Mouse (Mus musculus): ENCODE data around the gene Gja5. TPM values are rescaled to one million over a fixed set of nuclear protein-coding genes. Genes with fewer than 3 reads are reported as not detected.

Gja5 gene
- polyA plus RNA-seq, 1 experiment = 14.7 TPM

DNA sequence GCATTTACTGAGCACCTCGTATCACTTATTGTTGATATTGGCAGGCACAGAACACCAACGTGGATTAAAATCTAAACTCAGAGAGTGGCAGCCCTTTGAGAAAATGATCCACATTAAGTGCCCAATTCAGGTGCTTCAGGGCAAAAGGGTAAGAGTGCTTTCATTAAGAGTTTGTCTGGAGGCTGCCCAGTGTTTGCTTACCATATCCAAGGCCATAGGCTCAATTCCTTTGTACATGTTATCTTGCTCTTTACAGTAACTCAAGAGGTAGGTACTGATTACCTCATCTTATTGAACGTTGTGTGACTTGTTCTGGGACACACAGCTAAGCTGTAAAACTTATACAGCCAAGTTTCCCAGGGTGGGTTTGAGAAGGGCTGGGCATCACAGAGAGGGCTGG, 77.3 kb downstream of the Gja5 start:
- no peaks in the 10 kb centered on the region for H3K79me2 ChIP-seq (ENCODE audit: control insufficient read depth, insufficient read depth)
- TF ChIP-seq MYOD1 (IDR thresholded peaks at IDR 0.05; ENCODE audit: control insufficient read depth in 1 of 3, insufficient read length in 2 of 3, low read depth in 2 of 3) (no peak), SRF (IDR thresholded peaks at IDR 0.05; ENCODE audit: control insufficient read depth, insufficient read length, low read depth) (no peak), E2F4 (IDR thresholded peaks at IDR 0.05; ENCODE audit: insufficient read depth) (no peak), MYOG (IDR thresholded peaks at IDR 0.05; ENCODE audit: control insufficient read depth in 1 of 3, insufficient read depth in 1 of 3, insufficient read length in 2 of 3, low read depth in 2 of 3) (no peak), REST (IDR thresholded peaks at IDR 0.05; ENCODE audit: insufficient read depth, insufficient read length) (no peak), CEBPB (IDR thresholded peaks at IDR 0.05; ENCODE audit: insufficient read depth, poor library complexity, severe bottlenecking) (no peak), TCF3 (IDR thresholded peaks at IDR 0.05; ENCODE audit: insufficient read length, low read depth) (no peak), POLR2AphosphoS2 (IDR thresholded peaks at IDR 0.05; ENCODE audit: insufficient read length, low read depth) (no peak), USF1 (IDR thresholded peaks at IDR 0.05; ENCODE audit: low read depth) (no peak)
- no peak overlapping the region for H3ac ChIP-seq (ENCODE audit: control insufficient read depth, insufficient read length)
- no peak overlapping the region for H3K4me2 ChIP-seq (ENCODE audit: low read depth)
- H3K36me3 ChIP-seq (ENCODE audit: control insufficient read depth, insufficient read depth) = no peaks in the 10 kb centered on the region
- no peaks in the 10 kb centered on the region for H3K27me3 ChIP-seq (ENCODE audit: control insufficient read depth, insufficient read depth, insufficient read length)
- H3K4me3 ChIP-seq = no peak overlapping the region

DNA sequence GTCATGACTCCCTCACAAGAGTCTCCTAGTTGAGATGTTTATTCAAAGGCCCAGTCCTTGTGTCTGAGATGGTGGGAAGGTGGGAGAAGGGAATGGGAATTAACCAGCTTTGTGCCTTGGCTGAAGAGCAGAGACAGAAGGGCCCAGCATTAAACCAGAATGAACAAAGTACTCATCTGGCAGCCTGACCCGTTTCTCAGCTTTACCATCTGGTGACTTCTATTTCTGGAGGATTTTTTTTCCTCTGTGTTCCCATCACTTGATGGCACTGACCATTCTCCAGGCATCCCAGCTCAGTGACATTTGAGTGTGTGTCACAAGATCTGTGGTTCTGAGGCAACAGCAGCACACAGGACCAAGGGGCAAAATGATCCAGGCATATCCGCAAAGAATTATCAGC, 78.2 kb downstream of the Gja5 start:
- Histone ChIP-seq H3K79me2 (ENCODE audit: control insufficient read depth, insufficient read depth) (no peaks in the 10 kb centered on the region), H3K4me3 (no peak overlapping the region), H3K27me3 (ENCODE audit: control insufficient read depth, insufficient read depth, insufficient read length) (no peaks in the 10 kb centered on the region), H3K4me2 (ENCODE audit: low read depth) (no peak overlapping the region), H3ac (ENCODE audit: control insufficient read depth, insufficient read length) (no peak overlapping the region), H3K36me3 (ENCODE audit: control insufficient read depth, insufficient read depth) (no peaks in the 10 kb centered on the region)
- no peak for TF ChIP-seq CEBPB (IDR thresholded peaks at IDR 0.05; ENCODE audit: insufficient read depth, poor library complexity, severe bottlenecking)
- TF ChIP-seq TCF12 (IDR thresholded peaks at IDR 0.05; ENCODE audit: insufficient read depth, poor library complexity, severe bottlenecking) = no peak

DNA sequence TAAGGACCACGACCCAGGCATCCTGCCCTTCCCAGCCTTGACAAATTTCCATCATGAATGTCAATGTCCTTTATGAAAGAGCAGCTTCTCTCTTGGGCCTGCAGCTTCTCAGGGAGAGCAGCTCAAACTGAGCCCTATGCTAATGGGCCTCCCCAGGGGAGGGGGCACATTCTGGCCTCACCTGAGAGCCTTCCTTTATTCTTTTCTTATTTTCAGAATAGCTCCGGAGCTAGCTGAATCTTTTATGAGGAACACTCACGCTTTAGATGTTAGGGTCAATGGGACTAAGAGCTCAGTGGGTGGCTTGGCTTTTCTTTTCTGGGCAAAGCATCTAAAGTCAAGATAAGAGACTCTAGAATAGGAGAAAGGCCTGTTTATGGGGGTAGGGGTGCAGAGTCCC, 88.0 kb downstream of the Gja5 start:
- H3ac ChIP-seq (ENCODE audit: control insufficient read depth, insufficient read length) = no peak overlapping the region
- H3K79me2 ChIP-seq (ENCODE audit: control insufficient read depth, insufficient read depth) = no peaks in the 10 kb centered on the region
- no peak overlapping the region for H3K4me2 ChIP-seq (ENCODE audit: low read depth)
- H3K4me3 ChIP-seq = no peak overlapping the region
- TF ChIP-seq TCF12 (IDR thresholded peaks at IDR 0.05; ENCODE audit: insufficient read depth, poor library complexity, severe bottlenecking) (no peak), CEBPB (IDR thresholded peaks at IDR 0.05; ENCODE audit: insufficient read depth, poor library complexity, severe bottlenecking) (no peak), USF1 (IDR thresholded peaks at IDR 0.05; ENCODE audit: low read depth) (no peak), MYOD1 (IDR thresholded peaks at IDR 0.05; ENCODE audit: control insufficient read depth in 1 of 3, insufficient read length in 2 of 3, low read depth in 2 of 3) (no peak), SRF (IDR thresholded peaks at IDR 0.05; ENCODE audit: control insufficient read depth, insufficient read length, low read depth) (no peak), MAX (IDR thresholded peaks at IDR 0.05; ENCODE audit: low read depth) (no peak)
- H3K36me3 ChIP-seq (ENCODE audit: control insufficient read depth, insufficient read depth) = no peaks in the 10 kb centered on the region
- H3K27me3 ChIP-seq (ENCODE audit: control insufficient read depth, insufficient read depth, insufficient read length) = no peaks in the 10 kb centered on the region

DNA sequence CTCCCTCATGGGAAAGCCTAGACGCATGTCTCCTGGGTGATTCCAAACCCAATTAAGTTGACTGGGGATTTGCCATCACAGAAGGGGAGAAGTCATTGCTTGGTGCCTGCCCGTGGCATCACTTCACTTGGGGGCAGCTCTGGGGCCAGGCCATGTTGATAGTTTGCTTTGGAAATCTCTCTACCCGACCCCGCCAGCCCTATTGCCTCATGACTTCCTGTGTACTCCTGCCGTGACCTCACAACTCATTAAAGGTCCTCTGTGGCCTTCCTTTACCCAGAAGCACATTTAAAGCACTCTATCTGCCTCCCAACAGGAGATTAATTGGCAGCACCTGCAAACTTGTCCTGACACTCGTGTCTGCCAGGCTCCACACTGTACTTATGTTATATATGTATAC, 93.3 kb downstream of the Gja5 start:
- Histone ChIP-seq H3K27me3 (ENCODE audit: control insufficient read depth, insufficient read depth, insufficient read length) (no peaks in the 10 kb centered on the region), H3K4me3 (no peak overlapping the region), H3K79me2 (ENCODE audit: control insufficient read depth, insufficient read depth) (no peaks in the 10 kb centered on the region), H3K4me2 (ENCODE audit: low read depth) (no peak overlapping the region), H3ac (ENCODE audit: control insufficient read depth, insufficient read length) (no peak overlapping the region), H3K36me3 (ENCODE audit: control insufficient read depth, insufficient read depth) (no peaks in the 10 kb centered on the region)
- TF ChIP-seq USF1 (IDR thresholded peaks at IDR 0.05; ENCODE audit: low read depth) (no peak), E2F4 (IDR thresholded peaks at IDR 0.05; ENCODE audit: insufficient read depth) (no peak), SRF (IDR thresholded peaks at IDR 0.05; ENCODE audit: control insufficient read depth, insufficient read length, low read depth) (no peak)

DNA sequence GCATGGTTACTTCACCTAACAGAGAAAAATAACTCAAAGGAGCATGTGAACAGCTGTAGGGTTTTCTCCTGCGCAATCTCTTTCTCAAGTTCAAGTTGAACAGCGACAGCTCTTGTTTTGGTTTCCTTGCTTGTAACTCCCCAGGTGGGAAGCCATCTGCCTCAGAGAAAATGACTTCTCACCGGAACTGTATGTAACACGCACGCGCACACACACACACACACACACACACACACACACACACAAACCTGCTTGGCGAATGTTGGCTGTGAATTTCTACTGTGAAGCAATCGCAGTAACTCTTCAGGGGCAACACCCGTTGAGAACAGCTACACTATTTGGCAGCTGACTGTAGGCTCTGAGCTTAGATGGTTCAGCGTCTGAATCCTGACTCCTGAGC, 98.6 kb downstream of the Gja5 start:
- no peak for TF ChIP-seq SRF (IDR thresholded peaks at IDR 0.05; ENCODE audit: control insufficient read depth, insufficient read length, low read depth)
- TF ChIP-seq MAX (IDR thresholded peaks at IDR 0.05; ENCODE audit: low read depth) = no peak
- no peak for TF ChIP-seq TCF3 (IDR thresholded peaks at IDR 0.05; ENCODE audit: insufficient read length, low read depth)
- no peak for TF ChIP-seq MYOG (IDR thresholded peaks at IDR 0.05; ENCODE audit: control insufficient read depth in 1 of 3, insufficient read depth in 1 of 3, insufficient read length in 2 of 3, low read depth in 2 of 3)
- no peak for TF ChIP-seq POLR2A (IDR thresholded peaks at IDR 0.05; ENCODE audit: insufficient read length, low read depth)

DNA sequence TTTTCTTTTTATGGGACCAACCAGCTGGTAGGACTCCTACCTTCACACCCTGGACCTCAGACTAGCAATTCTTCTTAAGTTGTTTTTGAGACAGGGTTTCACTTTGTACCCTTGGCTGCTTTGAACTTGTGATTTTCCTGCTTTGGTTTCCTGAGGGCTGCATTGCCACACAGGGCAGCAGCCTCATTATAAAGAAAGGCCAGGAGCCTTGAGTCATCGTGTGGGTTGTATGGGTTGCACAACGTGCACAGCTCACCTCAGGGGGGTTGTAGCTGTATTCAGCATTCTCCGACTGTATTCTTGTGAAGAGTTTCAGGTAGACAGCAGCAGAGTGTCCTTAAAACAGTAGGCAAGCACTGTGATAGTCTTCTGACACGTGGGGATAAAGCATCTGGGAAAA, 100.0 kb downstream of the Gja5 start:
- no peaks in the 10 kb centered on the region for H3K79me2 ChIP-seq (ENCODE audit: control insufficient read depth, insufficient read depth)
- H3K4me3 ChIP-seq = no peak overlapping the region
- TF ChIP-seq TCF12 (IDR thresholded peaks at IDR 0.05; ENCODE audit: insufficient read depth, poor library complexity, severe bottlenecking) (no peak), POLR2A (IDR thresholded peaks at IDR 0.05; ENCODE audit: insufficient read length, low read depth) (no peak), E2F4 (IDR thresholded peaks at IDR 0.05; ENCODE audit: insufficient read depth) (no peak), POLR2AphosphoS2 (IDR thresholded peaks at IDR 0.05; ENCODE audit: insufficient read length, low read depth) (no peak), CEBPB (IDR thresholded peaks at IDR 0.05; ENCODE audit: insufficient read depth, poor library complexity, severe bottlenecking) (no peak)

More for the DNA sequence above, 98.6 kb downstream of the Gja5 start:
- H3K4me3 ChIP-seq = no peak overlapping the region
- no peaks in the 10 kb centered on the region for H3K79me2 ChIP-seq (ENCODE audit: control insufficient read depth, insufficient read depth)
- H3K36me3 ChIP-seq (ENCODE audit: control insufficient read depth, insufficient read depth) = no peaks in the 10 kb centered on the region
- H3K4me2 ChIP-seq (ENCODE audit: low read depth) = no peak overlapping the region
- no peaks in the 10 kb centered on the region for H3K27me3 ChIP-seq (ENCODE audit: control insufficient read depth, insufficient read depth, insufficient read length)
- H3ac ChIP-seq (ENCODE audit: control insufficient read depth, insufficient read length) = no peak overlapping the region

More for the DNA sequence above, 100.0 kb downstream of the Gja5 start:
- no peaks in the 10 kb centered on the region for H3K27me3 ChIP-seq (ENCODE audit: control insufficient read depth, insufficient read depth, insufficient read length)
- H3K4me2 ChIP-seq (ENCODE audit: low read depth) = no peak overlapping the region
- H3K36me3 ChIP-seq (ENCODE audit: control insufficient read depth, insufficient read depth) = no peaks in the 10 kb centered on the region
- no peak overlapping the region for H3ac ChIP-seq (ENCODE audit: control insufficient read depth, insufficient read length)

Measured in myocyte (in vitro differentiated cells).